Mouse (Mus musculus) heart, embryonic 16.5 days (tissue): Measurements from ENCODE around the gene Sik3. TPM values are rescaled to one million over a fixed set of nuclear protein-coding genes. Genes with fewer than 3 reads are reported as not detected.

Source experiments
- ATAC-seq: fragments of 200-750 bp; cut with Nextera tagmentation; replicated peaks from 2 replicates; pipeline ENCODE4 v1.8.0; 2017; ENCODE audit warnings: moderate number of reproducible peaks; ENCODE audit not compliant: insufficient read depth, low FRiP score; ENCODE audit errors: extremely low read depth
- H3K27ac ChIP-seq: fragments of 300-500 bp; sonication (generic); 2 replicates; pipeline ENCODE4 v1.5.1; 2014; ENCODE audit warnings: mild to moderate bottlenecking, low read length, control low read depth, moderate library complexity
- H3K27me3 ChIP-seq: fragments of 300-500 bp; sonication (generic); 2 replicates; pipeline ENCODE4 v1.6.1; 2014; ENCODE audit warnings: low read length, mixed read lengths; ENCODE audit not compliant: control insufficient read depth, insufficient read depth
- H3K36me3 ChIP-seq: fragments of 300-500 bp; sonication (generic); 2 replicates; pipeline ENCODE4 v1.6.1; 2014; ENCODE audit not compliant: control insufficient read depth, insufficient read depth
- H3K4me1 ChIP-seq: fragments of 300-500 bp; sonication (generic); 2 replicates; pipeline ENCODE4 v1.6.1; 2014; ENCODE audit warnings: low read length, mixed read lengths; ENCODE audit not compliant: control insufficient read depth, insufficient read depth
- H3K4me2 ChIP-seq: fragments of 300-500 bp; sonication (generic); 2 replicates; pipeline ENCODE4 v1.6.1; 2014; ENCODE audit warnings: low read depth, mild to moderate bottlenecking, control low read depth, low read length
- H3K4me3 ChIP-seq: fragments of 300-500 bp; sonication (generic); 2 replicates; pipeline ENCODE4 v1.5.1; 2014; ENCODE audit warnings: mild to moderate bottlenecking, control low read depth, low read length
- H3K9ac ChIP-seq: fragments of 300-500 bp; sonication (generic); 2 replicates; pipeline ENCODE4 v1.6.1; 2014; ENCODE audit warnings: low read length, control low read depth
- H3K9me3 ChIP-seq: fragments of 300-500 bp; sonication (generic); replicated peaks from 2 replicates; pipeline ENCODE4 v1.6.1; 2016; ENCODE audit warnings: low read length; ENCODE audit not compliant: control insufficient read depth
- WGBS: fragments of 180-500 bp; shearing (Covaris S2); extraction: QIAGEN DNeasy Blood & Tissue Kit; methylation state at CpG from one replicate; pipeline ENCODE4 v1.1.7; 2014; 5-methylcytosine and 5-hydroxymethylcytosine counted together
- polyA plus RNA-seq: library from polyadenylated mRNA; unstranded; fragments of >200 nt; fragmentation: Nextera tagmentation; extraction: Ambion mirVana; gene quantifications from 2 replicates; pipeline ENCODE4 v1.2.1, GENCODE M21; 2015

Sik3 gene
- polyA plus RNA-seq, 1 experiment from 2014 or later: 5.1 TPM

DNA sequence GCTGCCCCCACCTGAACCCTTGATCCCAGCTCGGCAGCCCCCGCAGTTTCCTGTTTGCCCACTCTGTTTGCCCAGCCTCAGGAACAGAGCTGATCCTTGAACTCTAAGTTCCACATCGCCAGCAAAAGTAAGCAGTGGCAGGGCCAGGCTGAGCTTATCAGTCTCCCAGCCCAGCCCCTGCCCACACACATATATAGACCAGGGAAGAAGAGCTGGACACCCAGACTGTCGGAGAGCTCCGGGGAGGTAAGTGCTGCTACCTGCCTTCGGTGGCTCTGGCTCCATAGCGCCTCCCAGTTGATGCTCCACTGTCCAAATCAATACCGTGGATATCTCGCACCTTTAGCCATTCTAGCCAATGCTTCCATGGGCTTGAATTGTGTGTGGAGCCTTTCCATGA is 215.9 kb downstream of the Sik3 start, which contains the start of gene Apoa1:
Apoa1 (plus strand) TSS at position 90 of the 400 bp plus-strand sequence.
- no peaks in the 10 kb centered on the region for H3K9me3 ChIP-seq
- peaks cover 6% of the 10 kb centered on the region for H3K4me1 ChIP-seq
- no peak within 1 kb of the TSS for H3K4me2 ChIP-seq
- no peaks in the 10 kb centered on the region for H3K36me3 ChIP-seq
- H3K4me3 ChIP-seq: no peak within 1 kb of the TSS
- WGBS: 44% methylated on average over 9 of the region's 9 CpGs
- ATAC-seq: no peak
- H3K27ac ChIP-seq: no peak within 1 kb of the TSS
- H3K9ac ChIP-seq: no peak within 1 kb of the TSS
- H3K27me3 ChIP-seq: peaks cover 3% of the 10 kb centered on the region; the same call in 1 of the 2 replicates

DNA sequence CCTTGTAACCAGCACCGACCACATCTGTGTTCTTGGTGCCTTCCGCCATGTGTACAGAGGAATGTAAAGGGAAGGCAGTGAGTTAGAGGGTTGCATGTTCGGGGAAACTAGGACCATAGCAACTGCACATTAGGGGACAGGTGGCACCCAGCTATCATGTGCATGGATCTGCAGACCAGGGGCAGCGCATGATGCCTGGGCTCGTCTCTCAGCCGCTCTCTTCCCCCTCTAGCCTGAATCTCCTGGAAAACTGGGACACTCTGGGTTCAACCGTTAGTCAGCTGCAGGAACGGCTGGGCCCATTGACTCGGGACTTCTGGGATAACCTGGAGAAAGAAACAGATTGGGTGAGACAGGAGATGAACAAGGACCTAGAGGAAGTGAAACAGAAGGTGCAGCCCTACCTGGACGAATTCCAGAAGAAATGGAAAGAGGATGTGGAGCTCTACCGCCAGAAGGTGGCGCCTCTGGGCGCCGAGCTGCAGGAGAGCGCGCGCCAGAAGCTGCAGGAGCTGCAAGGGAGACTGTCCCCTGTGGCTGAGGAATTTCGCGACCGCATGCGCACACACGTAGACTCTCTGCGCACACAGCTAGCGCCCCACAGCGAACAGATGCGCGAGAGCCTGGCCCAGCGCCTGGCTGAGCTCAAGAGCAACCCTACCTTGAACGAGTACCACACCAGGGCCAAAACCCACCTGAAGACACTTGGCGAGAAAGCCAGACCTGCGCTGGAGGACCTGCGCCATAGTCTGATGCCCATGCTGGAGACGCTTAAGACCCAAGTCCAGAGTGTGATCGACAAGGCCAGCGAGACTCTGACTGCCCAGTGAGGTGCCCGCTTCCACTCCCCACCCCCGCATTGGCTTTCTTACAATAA is 217.2 kb downstream of the Sik3 start:
- Histone ChIP-seq H3K27ac (no peak overlapping the region), H3K4me2 (peak overlapping the region; percentile 83), H3K27me3 (peaks cover 3% of the 10 kb centered on the region; the same call in 1 of the 2 replicates), H3K9ac (peak overlapping the region; percentile 60), H3K4me3 (peak overlapping the region; percentile 51), H3K4me1 (peaks cover 6% of the 10 kb centered on the region), H3K36me3 (no peaks in the 10 kb centered on the region), H3K9me3 (no peaks in the 10 kb centered on the region)
- 15% methylated on average over 37 of the region's 37 CpGs for WGBS
- peak; percentile 86 for ATAC-seq

DNA sequence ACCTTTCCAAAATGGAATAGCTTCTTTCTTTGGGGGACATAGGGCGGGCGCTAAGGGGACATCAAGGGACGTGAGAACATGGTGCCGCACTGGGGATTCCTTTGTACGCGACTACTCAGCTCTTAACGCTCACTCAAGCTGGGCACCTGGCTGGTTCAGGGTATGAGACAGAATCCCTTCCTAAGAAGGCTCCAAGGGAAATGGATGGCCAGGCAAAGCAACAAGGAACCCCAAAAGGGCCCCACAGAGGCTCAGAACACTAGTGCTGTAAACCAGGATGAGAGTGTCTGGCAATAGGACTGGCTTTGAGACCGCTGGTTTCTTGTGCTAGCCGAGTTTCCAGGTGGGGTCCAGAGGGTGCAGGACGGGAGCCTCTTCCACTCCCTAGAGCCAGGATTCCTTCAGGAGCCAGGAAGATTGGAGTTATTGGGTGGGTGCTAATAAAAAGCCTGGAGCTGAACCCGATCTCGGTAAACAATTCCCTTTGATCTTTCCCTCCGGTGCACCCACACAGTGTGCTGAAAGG is 217.9 kb downstream of the Sik3 start:
- Histone ChIP-seq H3K4me2 (peak overlapping the region; percentile 83), H3K36me3 (no peaks in the 10 kb centered on the region), H3K4me1 (peaks cover 6% of the 10 kb centered on the region), H3K27ac (no peak overlapping the region), H3K27me3 (peaks cover 3% of the 10 kb centered on the region; the same call in 1 of the 2 replicates), H3K4me3 (peak overlapping the region; percentile 51), H3K9me3 (no peaks in the 10 kb centered on the region), H3K9ac (peak overlapping the region; percentile 60)
- WGBS: 25% methylated on average over 13 of the region's 13 CpGs
- no peak for ATAC-seq

DNA sequence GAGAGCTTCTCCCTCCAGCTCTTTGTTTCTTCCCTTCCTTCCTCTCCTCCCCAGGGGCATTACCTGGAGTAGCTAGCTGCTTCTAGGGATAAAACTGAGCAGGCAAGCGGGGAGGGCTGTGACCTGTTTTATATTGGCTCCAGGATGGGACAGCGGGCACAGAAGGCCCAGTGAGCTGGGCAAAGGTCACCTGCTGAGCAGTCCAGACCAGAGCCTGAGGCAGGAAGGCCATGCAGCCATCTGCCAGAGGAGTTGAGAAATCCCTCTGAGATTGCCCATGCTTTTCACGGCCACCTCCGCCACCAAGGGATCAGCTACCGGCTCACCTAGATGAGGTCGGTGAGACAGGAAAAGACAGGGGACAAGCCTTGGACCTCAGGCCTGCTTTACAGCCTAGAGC is 222.6 kb downstream of the Sik3 start:
- no peaks in the 10 kb centered on the region for H3K27me3 ChIP-seq
- no peaks in the 10 kb centered on the region for H3K9me3 ChIP-seq
- H3K9ac ChIP-seq: no peak overlapping the region
- 83% methylated on average over 6 of the region's 6 CpGs for WGBS
- no peak overlapping the region for H3K4me3 ChIP-seq
- H3K36me3 ChIP-seq: no peaks in the 10 kb centered on the region
- no peak overlapping the region for H3K27ac ChIP-seq
- peaks cover 3% of the 10 kb centered on the region; the same call in 1 of the 2 replicates for H3K4me1 ChIP-seq
- no peak overlapping the region for H3K4me2 ChIP-seq
- no peak for ATAC-seq

DNA sequence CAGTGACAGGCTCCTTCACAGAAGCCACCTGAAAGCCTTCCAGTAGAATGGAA is 222.8 kb downstream of the Sik3 start, which contains the start of gene Apoc3:
Apoc3 (minus strand) TSS at position 41 of the 53 bp plus-strand sequence.
- H3K27ac ChIP-seq: no peak within 1 kb of the TSS
- no peak within 1 kb of the TSS for H3K4me2 ChIP-seq
- no peak within 1 kb of the TSS for H3K4me3 ChIP-seq
- no peak within 1 kb of the TSS for H3K9ac ChIP-seq
- H3K36me3 ChIP-seq: no peaks in the 10 kb centered on the region
- H3K9me3 ChIP-seq: no peaks in the 10 kb centered on the region
- H3K4me1 ChIP-seq: peaks cover under 1% of the 10 kb centered on the region; the same call in 1 of the 2 replicates
- no peak for ATAC-seq
- H3K27me3 ChIP-seq: no peaks in the 10 kb centered on the region

DNA sequence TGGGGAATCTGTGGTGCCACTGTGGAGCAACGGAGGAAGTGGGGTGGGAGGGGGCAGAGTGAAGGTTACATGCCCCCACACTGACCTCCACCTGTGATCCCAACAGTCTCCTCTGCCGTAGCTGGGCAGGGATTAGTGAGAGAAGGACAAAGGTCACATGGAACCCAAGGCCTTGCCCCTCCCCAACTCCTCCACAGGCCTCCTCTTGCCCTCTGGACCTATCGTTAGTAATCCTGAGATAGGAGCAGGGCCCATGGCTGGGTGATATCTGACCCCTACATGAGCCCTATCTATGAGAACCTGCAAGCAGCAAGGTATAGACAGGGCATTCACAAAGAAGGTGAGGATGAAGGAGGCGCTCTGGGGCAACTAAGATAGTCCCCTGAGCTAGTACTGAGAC is 223.0 kb downstream of the Sik3 start:
- Histone ChIP-seq H3K9me3 (no peaks in the 10 kb centered on the region), H3K9ac (no peak overlapping the region), H3K4me2 (no peak overlapping the region), H3K27ac (no peak overlapping the region), H3K4me1 (no peaks in the 10 kb centered on the region), H3K4me3 (no peak overlapping the region), H3K36me3 (no peaks in the 10 kb centered on the region), H3K27me3 (no peaks in the 10 kb centered on the region)
- 51% methylated on average over 4 of the region's 4 CpGs for WGBS
- ATAC-seq: no peak

DNA sequence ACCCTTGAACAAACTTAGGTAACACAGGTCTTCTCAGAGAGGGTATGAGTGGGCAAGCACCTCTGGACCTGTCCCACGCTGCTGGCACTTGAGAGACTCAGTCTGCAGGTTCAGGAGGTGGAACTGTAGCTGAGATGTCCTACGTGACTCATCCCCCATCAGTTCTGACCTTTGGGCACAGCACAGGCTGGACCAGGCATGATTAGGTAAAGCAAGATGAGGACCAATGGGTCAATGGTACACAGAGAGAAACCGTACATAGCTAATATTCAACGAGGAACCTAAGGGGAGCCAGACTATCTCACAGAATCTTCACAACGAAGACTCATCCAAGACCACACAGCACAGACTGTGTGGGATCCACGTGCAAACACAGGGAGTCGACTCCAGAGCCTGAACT is 226.2 kb downstream of the Sik3 start:
- no peak overlapping the region for H3K4me3 ChIP-seq
- H3K27me3 ChIP-seq: no peaks in the 10 kb centered on the region
- H3K9me3 ChIP-seq: no peaks in the 10 kb centered on the region
- ATAC-seq: no peak
- H3K9ac ChIP-seq: no peak overlapping the region
- no peak overlapping the region for H3K27ac ChIP-seq
- H3K4me1 ChIP-seq: peaks cover 5% of the 10 kb centered on the region
- WGBS: 79% methylated on average over 7 of the region's 7 CpGs
- no peaks in the 10 kb centered on the region for H3K36me3 ChIP-seq
- no peak overlapping the region for H3K4me2 ChIP-seq

DNA sequence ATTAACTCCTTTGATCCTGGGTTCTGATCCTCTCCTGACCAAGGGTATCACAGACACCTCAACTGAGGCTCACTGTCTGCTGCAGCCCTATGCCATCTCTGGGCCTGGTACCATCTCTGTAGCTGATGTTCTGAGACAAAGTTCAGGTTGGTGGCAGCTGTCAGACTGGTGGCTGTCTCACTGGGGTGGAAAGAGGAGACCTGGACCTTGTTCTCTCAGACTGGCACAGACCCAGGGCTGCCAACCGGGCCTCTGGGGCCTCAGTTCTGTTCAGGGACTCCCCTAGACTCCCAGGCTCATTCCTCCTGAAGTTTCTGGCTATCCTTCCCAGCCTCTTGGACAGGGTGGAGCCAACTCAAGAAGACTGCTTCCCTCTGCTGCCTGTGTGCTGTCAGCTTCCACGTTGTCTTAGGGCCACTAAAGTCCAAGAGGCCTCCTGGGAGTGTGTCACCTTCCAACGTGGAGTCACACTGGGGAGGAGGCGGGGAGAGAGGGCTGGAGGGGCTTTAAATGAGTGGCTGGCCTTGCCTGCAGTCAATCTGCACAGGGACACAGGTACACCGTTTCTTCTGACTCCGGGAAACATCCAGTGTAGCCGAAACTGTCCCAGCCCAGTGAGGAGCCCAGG is 228.0 kb downstream of the Sik3 start, which contains the start of gene Apoa4:
Apoa4 (plus strand) TSS at position 171 of the 628 bp plus-strand sequence.
- Histone ChIP-seq H3K4me2 (no peak within 1 kb of the TSS), H3K9me3 (no peaks in the 10 kb centered on the region), H3K27ac (no peak within 1 kb of the TSS), H3K9ac (no peak within 1 kb of the TSS), H3K4me3 (no peak within 1 kb of the TSS), H3K4me1 (peaks cover 5% of the 10 kb centered on the region), H3K36me3 (no peaks in the 10 kb centered on the region), H3K27me3 (no peaks in the 10 kb centered on the region)
- WGBS: 64% methylated on average over 7 of the region's 7 CpGs
- ATAC-seq: no peak

DNA sequence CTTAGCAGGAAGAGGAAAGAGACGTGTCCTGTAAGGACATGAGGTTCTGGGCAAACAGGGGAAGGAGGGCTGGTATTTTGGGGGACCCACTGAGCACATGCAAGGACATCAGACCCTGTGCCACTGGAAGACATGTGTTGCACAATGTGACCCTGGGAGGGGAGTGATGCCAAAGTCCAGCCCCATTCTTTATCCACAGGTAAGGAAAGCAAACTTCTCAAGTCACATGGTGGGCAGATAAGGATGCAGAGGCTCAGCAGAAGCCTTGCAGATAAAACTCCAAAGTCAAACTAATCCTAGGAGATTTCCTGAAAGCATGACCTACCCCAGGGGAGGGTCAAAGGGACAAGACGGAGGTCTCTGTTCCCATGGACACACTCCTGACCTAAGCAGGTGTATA is 229.2 kb downstream of the Sik3 start:
- no peak overlapping the region for H3K4me2 ChIP-seq
- H3K27me3 ChIP-seq: no peaks in the 10 kb centered on the region
- peaks cover 5% of the 10 kb centered on the region for H3K4me1 ChIP-seq
- no peaks in the 10 kb centered on the region for H3K9me3 ChIP-seq
- no peaks in the 10 kb centered on the region for H3K36me3 ChIP-seq
- H3K27ac ChIP-seq: no peak overlapping the region
- no peak overlapping the region for H3K4me3 ChIP-seq
- WGBS: 64% methylated on average over 2 of the region's 2 CpGs
- H3K9ac ChIP-seq: no peak overlapping the region
- no peak for ATAC-seq
